Mouse (Mus musculus): ENCODE data around the gene Col17a1.

DNA sequence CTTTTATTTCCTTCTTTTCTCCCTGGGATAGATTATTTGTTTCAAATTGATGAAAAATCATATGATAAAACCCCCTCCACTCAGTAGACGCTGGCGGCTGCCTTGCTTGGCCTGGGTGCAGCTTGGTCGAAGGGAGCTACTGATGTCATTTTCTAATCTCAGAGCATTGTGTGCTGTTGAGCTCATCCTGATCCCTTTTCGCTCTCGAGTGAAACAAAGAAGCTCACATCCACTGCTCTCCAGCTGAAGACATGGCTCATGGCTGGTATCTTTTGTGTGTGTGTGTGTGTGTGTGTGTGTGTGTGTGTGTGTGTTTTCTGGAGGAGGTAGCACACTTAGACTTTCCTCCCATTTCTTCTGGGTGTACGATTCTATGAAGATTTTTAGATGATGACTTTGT is 46.3 kb downstream of the Col17a1 start:
- no peak for TF ChIP-seq GATA1 (IDR thresholded peaks at IDR 0.05; ENCODE audit: borderline replicate concordance, low read length)
- TF ChIP-seq FLI1 (IDR thresholded peaks at IDR 0.05; ENCODE audit: low read length), result no peak
